ENCODE assay signal across 24 mouse cellular contexts in the genomic region with DNA sequence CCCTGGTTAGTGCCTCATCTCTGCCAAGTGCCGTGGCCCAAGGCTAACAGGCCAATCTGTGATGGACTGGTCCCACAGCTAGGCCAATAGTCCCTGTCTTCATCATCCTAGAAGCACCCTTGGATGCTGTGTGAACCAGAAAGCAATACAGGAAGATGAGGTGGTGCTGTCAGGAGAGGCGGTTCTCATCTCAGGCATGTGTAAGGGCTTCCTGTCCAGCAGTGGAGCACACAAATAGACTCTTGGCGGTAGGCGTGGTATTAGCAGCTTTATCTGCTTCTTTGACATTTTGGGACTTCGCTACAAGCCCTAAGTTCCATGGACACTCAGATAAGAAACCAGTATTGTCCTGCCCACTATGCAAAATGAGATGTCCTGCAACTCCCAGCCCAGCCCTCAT. TPM values are rescaled to one million over a fixed set of nuclear protein-coding genes. Genes with fewer than 3 reads are reported as not detected.
A peak's percentile ranks its signal among the peaks of the same experiment; 100 is the strongest.
DNase-seq lines count a peak whose midpoint lies in the region; ATAC-seq and TF ChIP-seq lines count a peak whose summit lies in the region.
"Had no signal": no experiment of that assay in that cellular context is flagged by ENCODE, and none has a peak within 500 bp of the region (broad histone marks: within the 10 kb centered on the region; RNA-seq: fewer than 3 reads in every experiment).

No protein-coding gene starts in this region.

- peaks cover 28% of the 10 kb centered on the region for H3K36me3 ChIP-seq in heart, embryonic 12.5 days
- H3K36me3 ChIP-seq in testis, adult 2 months (ENCODE audit: control insufficient read depth, insufficient read depth, low read length) = no peaks in the 10 kb centered on the region
- H3K36me3 ChIP-seq: embryonic facial prominence, embryonic 10.5 days; G1E; hindbrain, embryonic 12.5 days had no signal

- peak; percentile 91 for DNase-seq in heart, adult 11 months
- no peak for DNase-seq in heart, postnatal 36 days
- no peak for DNase-seq in heart, adult 9 months (ENCODE audit: low spot score in 2 of 2)
- DNase-seq in testis, postnatal 14 days (ENCODE audit: low spot score) = no peak
- DNase-seq in thymus, postnatal 4 days = no peak
- DNase-seq: adrenal gland, adult 8-10 months; adrenal gland, postnatal 36 days; B cell, adult 2 months; cerebellum, adult 2 months; cerebellum, postnatal 10 days; gastrocnemius, adult 2 months; gastrocnemius, postnatal 25 days; kidney, adult 11 months; kidney, adult 9 months had no signal

- H3K4me3 ChIP-seq in heart, embryonic 12.5 days = no peak overlapping the region
- H3K4me3 ChIP-seq in testis, adult 2 months (ENCODE audit: control insufficient read depth, low read depth, low read length) = peak overlapping the region; percentile 71
- H3K4me3 ChIP-seq: embryonic facial prominence, embryonic 10.5 days; gastrocnemius, adult 2 months; hindbrain, embryonic 12.5 days had no signal

- no peak for TF ChIP-seq CTCF in testis, adult 2 months (IDR thresholded peaks at IDR 0.05; ENCODE audit: control insufficient read depth, insufficient read depth, insufficient replicate concordance, low read depth, low read length)

- peak overlapping the region; percentile 58 for H3K9ac ChIP-seq in heart, embryonic 12.5 days
- H3K9ac ChIP-seq: hindbrain, embryonic 12.5 days had no signal

- H3K9me3 ChIP-seq in heart, embryonic 12.5 days (replicated peaks) = no peaks in the 10 kb centered on the region
- H3K9me3 ChIP-seq: embryonic facial prominence, embryonic 10.5 days; G1E; hindbrain, embryonic 12.5 days had no signal

- no peak for ATAC-seq in heart, embryonic 12.5 days (ENCODE audit: insufficient number of reproducible peaks, low FRiP score)
- ATAC-seq: CD4-positive, CD25-positive, alpha-beta regulatory T cell, adult 4 months; forebrain, embryonic 14.5 days; hindbrain, embryonic 16.5 days; inflammation-experienced regulatory T-cells, adult 6 months had no signal

- H3K27ac ChIP-seq in heart, embryonic 12.5 days (ENCODE audit: poor library complexity, severe bottlenecking) = peak overlapping the region; percentile 69; the same call in 1 of the 2 replicates
- no peak overlapping the region for H3K27ac ChIP-seq in testis, adult 2 months (ENCODE audit: control insufficient read depth, insufficient read depth, low read depth, low read length)
- H3K27ac ChIP-seq: embryonic facial prominence, embryonic 10.5 days; gastrocnemius, adult 2 months; hindbrain, embryonic 12.5 days had no signal

- intact Hi-C loops in heart, postnatal 36 days (cut with DNase I) = no loop called here

- 50% methylated on average over 5 of the region's 5 CpGs for WGBS in heart, embryonic 12.5 days

- no peak for TF ChIP-seq POLR2A in testis, adult 2 months (IDR thresholded peaks at IDR 0.05; ENCODE audit: control insufficient read depth, low read depth, low read length)

- peaks cover 22% of the 10 kb centered on the region; the same call in 1 of the 2 replicates for H3K27me3 ChIP-seq in heart, embryonic 12.5 days (replicated peaks)
- no peaks in the 10 kb centered on the region for H3K27me3 ChIP-seq in testis, adult 2 months (ENCODE audit: control insufficient read depth, insufficient read depth, low read length)

- peak overlapping the region; percentile 69 for H3K4me2 ChIP-seq in heart, embryonic 12.5 days
- H3K4me2 ChIP-seq: hindbrain, embryonic 12.5 days had no signal

- H3K4me1 ChIP-seq in heart, embryonic 12.5 days (replicated peaks) = peaks cover 98% of the 10 kb centered on the region
- peaks cover 8% of the 10 kb centered on the region for H3K4me1 ChIP-seq in testis, adult 2 months (ENCODE audit: control insufficient read depth, insufficient read depth, low read length)

RNA-seq across cellular contexts. Expression of a gene that starts 19.6 kb away (rescaled TPM):
- 10 to 100 TPM; 14.5 TPM for total RNA-seq in heart, postnatal 36 days (2021)
- 27.6 and 30.8 TPM in 2 replicates for polyA plus RNA-seq in heart, embryonic 12.5 days (2016; fragmentation: Nextera tagmentation; extraction: Ambion mirVana)
- polyA plus RNA-seq in testis, adult 2 months (2012; rRNA removed) = 44.1 and 48.9 TPM in 2 replicates

RNA-seq across cellular contexts. Expression of a gene that starts 43.1 kb away (rescaled TPM):
- 10 to 100 TPM; 15.3 to 17.6 TPM for total RNA-seq in heart, postnatal 36 days (2021)
- polyA plus RNA-seq in heart, embryonic 12.5 days (2016; fragmentation: Nextera tagmentation; extraction: Ambion mirVana) = 26.5 and 28.4 TPM in 2 replicates
- 6.4 and 6.5 TPM in 2 replicates for polyA plus RNA-seq in testis, adult 2 months (2012; rRNA removed)

RNA-seq across cellular contexts. Expression of a gene that starts 43.1 kb away (rescaled TPM):
- under 1 TPM; 0.11 to 0.16 TPM for total RNA-seq in heart, postnatal 36 days (2021)
- 1.1 and 1.5 TPM in 2 replicates for polyA plus RNA-seq in heart, embryonic 12.5 days (2016; fragmentation: Nextera tagmentation; extraction: Ambion mirVana)
- 166 and 167 TPM in 2 replicates for polyA plus RNA-seq in testis, adult 2 months (2012; rRNA removed)
- total RNA-seq: granulocyte monocyte progenitor cell, adult 5-6 weeks had no signal

RNA-seq across cellular contexts. Expression of a gene that starts 48.8 kb away (rescaled TPM):
- 1 to 10 TPM; 2.2 to 2.5 TPM for total RNA-seq in heart, postnatal 36 days (2021)
- polyA plus RNA-seq in heart, embryonic 12.5 days (2016; fragmentation: Nextera tagmentation; extraction: Ambion mirVana) = 8.5 and 11.6 TPM in 2 replicates
- polyA plus RNA-seq in testis, adult 2 months (2012; rRNA removed) = 8.7 and 8.9 TPM in 2 replicates
- total RNA-seq: gastrocnemius, adult 2 months had no signal
- polyA plus RNA-seq: G1E had no signal

RNA-seq across cellular contexts. Expression of a gene that starts 58.8 kb away (rescaled TPM):
- total RNA-seq in heart, postnatal 36 days (2021) = 100 to 1,000 TPM; 160 to 167 TPM
- 208 and 213 TPM in 2 replicates for polyA plus RNA-seq in heart, embryonic 12.5 days (2016; fragmentation: Nextera tagmentation; extraction: Ambion mirVana)
- polyA plus RNA-seq in testis, adult 2 months (2012; rRNA removed) = 215 and 247 TPM in 2 replicates

Comparison
In these comparisons a context has a peak if more than half of its experiments do, and no peak if none do; other contexts are left out.
1. RNA of a gene that starts 43.1 kb away (polyA plus RNA-seq): 166 to 167 TPM in testis, adult 2 months; 1.1 to 1.5 TPM in heart, embryonic 12.5 days; every median in the first group is over 10 times any median in the second.